Mouse (Mus musculus) thymus, postnatal 14 days (tissue): ENCODE results near the gene Ppp2r5e.
"Not testable (repeated sequence)": the region's sequence is repeated elsewhere in the genome, so short reads cannot be mapped to it uniquely, and the experiment has no call there.

ENCODE experiments used
- DNase-seq: peaks from one replicate; pipeline ENCODE4 v3.0.0; 2021

The Ppp2r5e gene

DNA sequence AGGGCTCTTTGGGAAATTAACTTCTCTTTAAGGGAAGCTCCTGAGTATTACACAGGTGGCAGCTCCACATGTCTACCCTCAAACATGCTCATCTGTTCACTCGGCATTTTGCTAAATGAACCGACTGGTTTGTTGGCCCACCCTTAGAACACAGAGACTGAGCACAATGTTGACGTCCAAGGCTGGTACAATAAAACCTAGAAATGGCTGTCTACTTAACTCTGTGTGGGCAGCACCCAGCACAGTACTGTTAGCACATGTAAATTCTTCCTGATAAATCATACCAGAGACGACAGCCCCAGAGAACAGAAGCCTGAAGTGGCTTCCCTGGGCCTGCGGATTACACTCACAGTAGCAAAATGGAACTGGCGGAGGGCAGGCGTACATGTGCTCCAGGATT lies 59.5 kb downstream of the Ppp2r5e start:
- no peak for DNase-seq

DNA sequence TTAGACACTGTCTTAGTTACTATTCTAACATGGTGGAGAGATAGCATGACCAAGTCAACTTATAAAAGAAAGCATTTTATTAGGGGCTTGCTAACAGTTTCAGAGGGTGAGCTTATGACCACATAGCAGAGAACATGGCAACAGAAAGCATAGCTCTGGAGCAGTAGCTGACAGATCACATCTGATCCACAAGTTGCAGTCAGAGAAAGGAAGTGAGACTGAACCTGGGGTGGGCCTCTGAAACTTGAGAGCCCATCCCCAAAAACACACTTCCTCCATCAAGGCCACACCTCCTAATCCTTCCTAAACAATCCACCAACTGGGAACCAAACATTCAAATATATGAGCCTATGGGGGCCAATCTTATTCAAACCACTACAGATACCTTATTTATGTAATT lies 62.9 kb downstream of the Ppp2r5e start:
- DNase-seq, result no peak

DNA sequence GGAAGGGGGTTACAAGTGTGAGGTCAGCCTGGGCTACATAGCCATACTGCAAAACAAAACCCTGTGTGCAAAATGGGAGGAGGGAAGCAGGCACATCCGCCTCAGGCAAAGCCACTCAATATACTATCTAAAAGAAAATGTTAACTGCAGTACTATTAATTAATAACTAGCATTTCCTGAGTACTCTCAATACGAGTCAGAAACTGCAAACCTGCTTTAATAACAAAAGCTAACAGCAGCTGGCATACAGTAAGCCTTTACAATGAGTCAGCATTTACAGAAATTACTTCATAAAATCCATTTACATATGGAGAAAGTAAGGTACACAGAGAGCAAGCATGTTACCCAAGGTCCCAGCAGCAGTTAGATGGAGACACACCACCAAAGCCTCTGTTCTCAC lies 64.2 kb downstream of the Ppp2r5e start:
- no peak for DNase-seq

DNA sequence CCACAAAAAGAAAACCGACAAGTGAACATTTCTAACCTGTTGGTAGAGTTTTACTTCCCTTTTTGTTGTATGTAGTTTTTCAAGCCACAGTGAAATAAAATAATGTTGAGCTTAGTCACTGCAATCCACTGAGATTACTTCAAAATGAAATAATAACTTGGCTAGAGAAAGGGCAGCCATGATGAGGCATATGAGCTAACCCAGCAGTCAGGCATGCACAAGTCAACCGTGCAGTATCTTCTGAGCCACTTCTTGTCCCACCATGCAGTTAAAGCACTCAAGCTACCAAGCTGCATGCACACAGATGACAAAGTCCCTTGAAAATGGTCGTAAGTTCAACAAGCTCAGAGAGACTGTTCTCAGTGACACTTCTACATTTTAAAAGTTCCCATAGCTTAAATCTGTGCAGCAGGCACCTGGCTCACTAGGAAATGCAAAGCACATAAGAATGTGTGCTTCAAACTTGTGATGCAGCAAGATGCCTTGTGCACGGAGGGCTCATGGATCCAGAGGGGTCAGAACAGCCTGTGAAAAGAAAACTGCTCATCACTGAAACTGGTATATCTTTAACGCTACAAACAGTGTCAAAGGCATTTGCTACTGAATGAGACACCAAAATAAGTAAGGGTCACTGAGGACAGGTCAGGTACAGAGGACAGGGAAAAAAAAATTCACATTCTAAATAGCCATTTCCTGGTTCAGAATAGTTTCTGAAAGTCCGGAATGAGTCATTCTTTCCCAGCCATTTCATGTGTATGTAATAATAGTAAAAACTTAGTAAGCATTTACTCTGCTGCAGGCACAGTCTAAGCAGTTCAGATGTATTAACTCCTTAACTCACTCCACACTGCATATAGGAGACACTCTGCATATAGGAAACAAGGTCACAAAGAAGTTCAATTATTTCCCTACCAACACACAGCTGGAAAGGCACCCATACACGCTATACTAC lies 66.9 kb downstream of the Ppp2r5e start:
- no peak for DNase-seq

DNA sequence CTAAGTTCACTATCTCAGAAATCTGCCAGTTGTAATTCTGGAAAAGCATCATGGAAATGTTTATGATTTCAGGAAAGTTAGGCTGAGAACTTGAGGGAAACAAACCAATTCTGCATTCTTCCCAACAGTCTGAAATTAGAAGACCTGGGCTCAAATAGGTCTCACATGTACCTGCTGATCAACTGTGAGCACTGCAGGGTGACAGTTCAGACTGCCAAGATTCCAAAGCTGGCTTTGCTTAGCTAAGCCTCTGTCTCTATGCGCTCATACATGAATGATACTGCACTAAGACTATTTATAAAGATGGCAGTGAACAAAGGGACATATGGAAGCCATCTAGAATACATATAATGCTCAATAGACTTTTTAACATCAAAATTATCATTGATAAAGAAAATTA lies 67.7 kb downstream of the Ppp2r5e start:
- no peak for DNase-seq

DNA sequence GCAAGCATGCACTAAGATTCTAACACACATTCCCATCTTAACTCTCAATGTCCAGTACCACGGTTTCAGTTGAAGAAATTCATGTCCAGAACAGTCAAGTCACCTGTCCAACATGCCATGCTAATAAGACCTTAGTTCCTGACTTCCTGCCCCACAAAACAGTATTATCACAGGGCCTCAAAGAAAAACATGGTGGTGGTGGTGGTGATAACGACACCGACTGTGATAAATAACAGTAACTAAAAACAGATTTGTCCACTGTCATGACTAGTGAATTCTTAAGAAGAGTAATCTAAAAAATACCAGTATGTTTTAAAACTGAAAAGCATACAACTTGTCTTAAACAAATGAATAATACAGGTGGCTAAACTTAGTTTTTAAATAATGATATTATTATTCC lies 71.8 kb downstream of the Ppp2r5e start:
- no peak for DNase-seq

DNA sequence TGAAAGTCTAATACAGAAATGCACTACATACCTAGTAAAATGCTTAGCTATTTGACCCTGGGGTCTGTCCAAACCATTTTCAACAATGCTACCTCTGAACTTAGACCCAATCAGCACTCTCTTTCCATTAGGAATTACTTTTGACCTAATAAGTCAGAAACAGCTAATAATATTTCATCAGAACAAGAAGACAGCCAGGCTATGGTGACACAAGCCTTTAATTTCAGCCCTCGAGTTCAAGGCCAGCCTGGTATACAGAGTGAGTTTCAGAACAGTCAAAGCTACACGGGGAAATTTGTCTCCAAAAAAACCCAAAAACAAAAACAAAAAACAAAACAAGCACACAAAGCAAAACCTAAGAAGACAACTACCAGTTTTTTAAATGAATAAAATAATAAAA lies 73.1 kb downstream of the Ppp2r5e start:
- DNase-seq, result no peak

DNA sequence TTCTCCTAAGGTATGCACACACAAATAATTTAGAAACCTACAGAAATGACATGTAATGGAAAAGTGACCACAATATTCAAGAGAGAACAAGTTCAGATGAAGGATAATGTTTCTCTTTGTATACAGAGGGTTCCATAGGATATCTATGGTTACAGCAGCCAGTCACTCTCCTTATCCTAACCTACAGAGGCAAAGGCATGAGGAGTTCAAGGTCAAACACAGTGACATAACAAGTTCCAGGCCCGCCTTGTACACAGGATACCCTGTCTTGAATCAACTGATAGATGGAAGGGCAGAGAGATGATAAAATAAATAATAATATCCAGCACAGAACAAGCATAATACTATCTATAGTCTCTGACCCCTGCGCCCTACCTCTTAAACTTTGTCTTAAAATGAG lies 73.7 kb downstream of the Ppp2r5e start:
- DNase-seq, result no peak

DNA sequence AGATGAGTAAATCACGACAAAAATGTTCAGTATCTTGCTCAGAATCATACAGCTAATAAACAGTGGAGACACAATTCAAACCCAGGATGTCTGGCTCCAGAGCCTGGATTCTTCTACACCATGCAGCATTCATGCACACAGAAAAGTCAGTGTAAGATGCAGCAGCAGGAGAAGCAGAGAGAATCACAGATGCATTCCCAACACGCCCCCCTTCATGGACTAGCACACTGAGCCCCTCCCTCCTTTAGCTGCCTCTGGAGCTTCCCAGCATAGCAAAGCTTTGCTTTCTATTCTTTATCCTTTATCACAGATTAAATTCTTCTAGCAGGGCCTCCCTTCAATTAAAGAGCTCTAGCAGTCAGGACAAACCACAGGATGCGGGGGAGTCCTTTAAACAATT lies 75.7 kb downstream of the Ppp2r5e start:
- DNase-seq, result no peak

DNA sequence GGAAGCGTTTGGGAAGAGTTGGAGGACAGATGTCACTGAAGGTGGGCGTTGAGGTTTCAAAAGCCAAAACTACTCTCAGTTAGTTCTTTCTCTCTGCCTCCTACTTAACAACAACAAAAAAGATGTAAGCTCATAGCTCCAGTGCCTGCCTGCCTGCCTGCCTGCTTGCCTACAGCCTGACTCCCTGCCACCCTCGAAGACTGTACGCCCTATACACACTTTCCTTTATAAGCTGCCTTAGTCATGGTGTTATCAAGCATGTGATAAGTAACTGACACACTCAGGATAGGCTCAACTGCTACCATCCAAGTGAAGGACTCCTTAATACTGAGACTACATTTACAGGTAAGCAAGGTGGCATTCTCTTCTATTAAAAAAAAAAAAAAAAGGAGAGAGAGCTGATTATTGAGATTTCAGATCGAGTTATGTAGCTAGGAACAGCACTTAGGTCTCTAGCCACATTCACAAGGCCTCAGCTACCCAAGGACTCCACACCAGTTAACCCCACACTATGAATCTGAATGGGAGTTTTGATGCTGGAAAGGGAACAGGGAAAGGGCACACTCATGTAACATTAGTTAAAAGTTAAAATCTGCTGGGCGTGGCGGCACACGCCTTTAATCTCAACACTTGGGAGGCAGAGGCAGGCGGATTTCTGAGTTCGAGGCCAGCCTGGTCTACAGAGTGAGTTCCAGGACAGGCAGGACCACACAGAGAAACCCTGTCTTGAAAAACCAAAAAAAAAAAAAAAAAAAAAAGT lies 76.7 kb downstream of the Ppp2r5e start:
- no peak for DNase-seq

DNA sequence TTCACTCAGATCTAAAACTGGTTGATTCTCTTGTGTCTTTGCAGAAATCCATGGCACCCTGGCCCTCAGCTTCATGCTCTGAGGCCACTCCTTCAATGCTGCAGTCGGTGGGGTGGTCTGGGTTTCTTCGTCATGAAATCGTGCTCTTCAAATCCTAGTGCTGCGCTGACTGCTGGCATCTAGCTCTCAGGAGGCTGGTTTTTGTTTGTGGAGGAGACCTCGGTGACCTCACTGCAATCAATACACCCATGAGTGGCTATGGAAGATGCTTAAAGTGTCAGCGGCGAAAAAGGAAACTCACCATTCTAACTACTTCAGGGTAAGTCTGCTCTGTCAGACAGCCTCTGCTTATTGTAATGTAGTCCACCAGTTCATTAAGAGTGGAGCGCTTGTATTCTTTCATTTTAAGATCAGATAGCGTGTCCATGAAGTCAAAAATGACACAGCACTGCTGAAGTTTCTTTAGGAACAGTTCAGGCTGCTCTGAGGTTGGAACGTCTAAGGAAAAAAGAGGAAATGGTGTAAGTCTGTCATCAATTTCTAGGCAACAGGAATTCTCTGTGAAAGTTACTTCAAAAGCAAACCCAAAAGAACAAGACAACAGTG lies 80.6 kb downstream of the Ppp2r5e start:
- no peak for DNase-seq

DNA sequence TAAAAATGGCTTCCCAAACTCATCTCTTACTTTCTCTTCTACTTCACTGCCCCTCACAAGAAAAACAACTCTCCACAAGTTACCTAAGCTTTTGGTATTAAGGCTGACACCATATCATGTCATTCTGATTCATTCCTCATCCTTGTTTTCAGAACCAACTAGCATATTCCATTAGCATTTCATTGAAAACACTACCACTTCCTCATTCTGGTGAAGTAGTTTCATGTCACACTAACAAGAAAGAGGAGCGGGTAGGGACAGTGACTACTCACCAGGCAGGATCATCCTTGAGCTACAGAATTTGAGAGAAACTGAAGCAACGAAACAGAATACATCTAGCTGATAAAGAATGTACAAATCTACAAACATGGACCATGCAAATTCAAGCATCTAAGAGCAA lies 84.5 kb downstream of the Ppp2r5e start:
- no peak for DNase-seq

DNA sequence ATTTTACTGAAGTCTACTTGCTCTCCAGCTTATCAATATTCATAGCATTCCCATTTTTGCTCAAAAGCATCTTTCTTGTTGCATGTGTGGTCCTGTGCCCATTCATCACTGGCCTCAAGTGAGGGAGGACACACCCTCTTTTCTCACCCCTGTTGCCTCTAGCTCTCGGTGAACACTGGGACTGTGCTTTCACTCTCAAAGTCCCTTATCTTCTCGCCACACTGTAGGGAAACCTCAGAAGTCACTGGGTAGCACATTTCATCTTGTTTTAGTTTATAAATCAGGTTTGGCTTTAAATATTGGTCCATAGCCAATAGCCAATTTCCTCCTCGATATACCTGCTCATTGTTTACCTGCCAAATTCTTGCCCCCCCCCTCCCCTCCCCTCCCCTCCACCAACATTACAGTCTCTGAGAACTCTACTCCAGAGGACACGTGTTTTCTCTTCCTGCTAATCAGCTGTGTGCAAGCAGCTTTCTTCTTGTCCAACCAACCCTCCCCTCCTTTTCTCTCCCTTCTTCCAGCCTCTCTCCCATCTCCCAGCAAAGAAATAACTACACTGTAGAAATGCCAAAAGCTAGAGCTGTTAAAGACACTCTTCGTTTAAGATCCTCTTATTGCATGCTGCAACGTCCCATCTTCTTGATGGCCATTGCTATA lies 90.9 kb downstream of the Ppp2r5e start:
- DNase-seq, result no peak

DNA sequence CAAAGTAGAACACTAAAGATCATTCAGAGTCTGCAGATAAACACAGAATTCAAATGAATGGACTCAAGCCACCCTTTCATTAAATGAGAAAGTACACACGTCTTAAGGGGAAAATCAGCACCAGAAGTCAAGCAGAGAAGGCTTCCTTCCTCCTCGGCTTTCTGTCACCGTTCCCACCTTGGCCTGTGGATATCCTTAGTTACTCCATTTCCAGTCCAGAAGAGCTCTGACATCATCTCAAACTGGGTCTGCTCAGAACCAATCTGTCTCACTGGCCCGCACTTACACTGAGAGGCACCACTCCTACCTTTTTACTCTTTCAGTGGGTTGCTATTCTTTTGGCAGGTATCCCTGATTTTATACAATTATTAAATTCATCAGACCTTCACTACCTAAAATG lies 93.4 kb downstream of the Ppp2r5e start:
- DNase-seq, result no peak

DNA sequence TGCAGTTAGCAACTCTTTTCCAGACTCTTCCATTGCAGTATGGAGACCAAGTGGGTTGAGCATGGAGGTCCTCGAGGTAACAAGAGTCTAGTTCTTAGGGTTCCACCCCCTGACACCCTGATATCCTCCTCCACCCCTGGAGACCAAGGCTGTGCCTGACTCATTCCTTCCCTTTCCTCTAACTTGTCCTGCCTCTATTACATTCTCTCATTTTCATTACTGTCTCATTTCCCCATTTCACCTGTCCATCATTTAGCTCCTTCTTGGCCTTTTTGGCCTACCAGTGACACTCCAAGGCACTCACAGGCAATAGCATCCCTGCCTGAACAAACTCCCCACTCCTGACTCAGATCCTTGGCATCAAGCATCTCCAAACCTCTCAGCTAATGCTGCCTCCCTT lies 98.3 kb downstream of the Ppp2r5e start:
- no peak for DNase-seq

DNA sequence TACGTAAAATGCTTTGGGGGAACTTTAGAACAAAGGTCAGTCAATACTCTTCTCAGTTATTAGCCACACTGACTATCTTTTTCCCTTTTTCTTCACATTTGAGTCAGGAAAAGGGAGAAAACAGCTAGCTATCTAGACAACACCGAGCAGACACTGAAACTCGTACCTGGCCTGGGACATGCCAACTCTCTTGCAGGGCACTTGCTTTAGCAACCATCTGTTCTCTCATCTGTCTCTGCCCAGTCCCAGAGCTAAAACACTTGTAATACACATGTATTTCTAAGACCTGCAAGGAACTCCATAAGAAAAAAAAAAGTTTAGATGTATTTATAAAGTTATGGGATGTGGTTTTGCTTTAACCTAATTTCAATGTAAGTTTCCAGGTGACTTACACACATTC lies 100.4 kb downstream of the Ppp2r5e start:
- no peak for DNase-seq

DNA sequence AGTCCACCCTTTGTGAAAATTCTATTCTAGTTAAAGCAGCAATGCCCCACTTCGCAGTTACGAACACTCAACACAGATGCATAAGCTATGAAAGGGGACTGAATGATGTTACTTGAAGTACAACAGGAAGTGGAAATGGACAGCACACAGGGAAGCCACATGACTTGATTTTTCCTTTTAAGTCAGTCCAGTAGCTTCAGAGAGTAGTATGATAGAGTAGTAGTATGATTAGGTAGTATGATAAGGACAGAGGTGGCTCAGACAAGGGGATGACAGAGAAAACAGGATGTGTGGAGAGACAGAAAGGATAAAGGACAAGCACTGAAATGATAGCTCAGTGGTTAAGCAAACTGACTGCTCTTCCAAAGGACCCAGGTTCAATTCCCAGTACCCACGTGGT lies 101.4 kb downstream of the Ppp2r5e start:
- no peak for DNase-seq

DNA sequence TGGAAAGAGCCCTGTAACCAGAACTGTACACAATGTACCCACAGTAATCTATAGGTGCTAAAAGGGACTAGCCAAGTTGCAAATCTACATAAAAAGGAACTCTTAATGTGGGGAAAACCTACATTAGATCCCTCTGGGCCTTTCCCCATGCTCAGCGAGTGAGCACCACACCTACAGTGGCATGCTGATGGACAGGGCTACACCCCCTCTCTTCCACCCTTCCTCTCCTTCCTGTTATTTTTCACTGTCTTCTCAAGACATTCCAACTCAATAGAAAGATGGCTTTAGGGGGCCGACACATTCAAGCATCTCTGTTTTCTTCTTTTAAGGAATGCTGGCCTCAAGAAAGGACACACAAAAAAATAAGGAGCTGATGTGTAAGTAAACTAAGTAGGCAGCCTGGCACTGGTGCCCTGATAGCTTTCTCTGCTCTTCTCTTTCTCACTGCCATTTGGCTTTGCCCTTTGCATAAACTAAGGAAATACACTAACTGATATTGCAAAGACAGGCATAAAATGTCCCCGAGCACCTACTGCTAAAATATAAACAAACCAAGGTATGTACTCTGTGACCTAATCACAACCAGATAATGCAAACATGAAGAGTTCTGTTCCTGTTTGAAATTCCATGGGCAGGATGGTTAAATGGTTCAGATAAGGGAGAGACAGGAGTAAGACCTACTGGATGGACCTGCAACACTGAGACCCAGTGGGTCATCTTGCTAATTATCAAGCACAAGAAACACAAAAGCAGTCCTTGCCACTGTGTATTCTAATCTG lies 103.3 kb downstream of the Ppp2r5e start:
- DNase-seq, result no peak

DNA sequence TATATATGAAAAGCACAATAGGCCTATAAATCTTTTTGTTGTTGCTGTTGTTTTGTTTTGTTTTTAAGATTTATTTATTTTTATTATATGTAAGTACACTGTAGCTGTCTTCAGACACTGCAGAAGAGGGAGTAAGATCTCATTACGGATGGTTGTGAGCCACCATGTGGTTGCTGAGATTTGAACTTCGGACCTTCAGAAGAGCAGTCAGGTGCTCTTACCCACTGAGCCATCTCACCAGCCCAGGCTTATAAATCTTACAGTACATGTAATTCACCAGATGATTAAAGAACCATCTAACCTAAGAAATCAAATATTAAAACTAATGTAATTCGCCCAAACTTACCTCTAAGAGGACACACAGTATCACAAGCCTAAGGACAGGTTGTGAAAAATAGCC lies 103.9 kb downstream of the Ppp2r5e start:
- not testable (repeated sequence) for DNase-seq

DNA sequence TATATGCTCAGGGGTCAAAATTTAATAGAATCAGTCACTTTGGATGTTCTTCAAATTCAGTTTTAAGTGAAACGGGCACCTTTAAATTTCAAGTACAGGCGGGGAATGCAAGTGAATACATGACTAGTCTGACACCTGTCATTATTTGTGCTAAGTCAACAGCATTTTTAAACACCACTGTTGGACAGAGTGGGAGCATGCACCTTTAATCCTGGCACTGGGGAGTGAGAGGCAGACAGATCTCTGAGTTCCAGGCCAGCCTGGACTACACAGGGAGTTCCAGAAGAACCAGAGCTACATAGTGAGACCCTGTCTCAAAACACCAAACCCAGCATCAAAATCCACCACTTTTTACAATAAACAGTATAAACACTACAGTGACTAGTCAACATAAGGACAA lies 108.5 kb downstream of the Ppp2r5e start:
- DNase-seq, result no peak

DNA sequence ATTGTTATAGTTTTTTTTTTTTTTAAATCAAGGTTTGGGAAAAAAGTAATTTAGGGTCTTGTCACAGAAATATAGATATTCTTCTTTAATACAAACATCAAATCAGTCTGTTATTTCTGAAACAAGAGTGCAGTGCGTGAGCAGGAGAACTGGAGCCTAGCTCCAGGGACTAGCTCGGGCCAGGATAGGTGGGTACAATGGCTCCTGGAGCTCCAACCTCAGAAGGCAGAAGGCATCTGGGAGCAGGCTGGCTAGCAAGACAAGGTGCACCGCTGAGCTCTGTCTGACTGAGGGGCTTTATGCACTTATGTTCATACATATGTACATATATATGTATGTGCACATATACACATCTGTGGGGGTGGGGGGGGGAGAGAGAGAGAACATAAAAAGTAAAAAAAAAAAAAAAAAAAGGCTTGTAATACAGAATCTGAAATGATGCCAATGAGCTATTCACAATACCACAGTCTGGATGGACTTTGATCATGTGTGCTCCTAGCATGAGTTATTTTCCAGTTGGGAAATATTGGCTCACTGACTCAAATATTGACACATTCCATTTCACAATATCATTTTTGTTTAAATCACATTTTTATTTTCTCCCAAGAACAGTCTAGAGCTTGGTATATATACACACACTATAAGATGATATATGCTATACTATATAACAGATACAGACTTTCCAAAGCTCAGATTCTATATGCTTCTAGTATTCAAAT lies 109.3 kb downstream of the Ppp2r5e start:
- DNase-seq, result no peak

DNA sequence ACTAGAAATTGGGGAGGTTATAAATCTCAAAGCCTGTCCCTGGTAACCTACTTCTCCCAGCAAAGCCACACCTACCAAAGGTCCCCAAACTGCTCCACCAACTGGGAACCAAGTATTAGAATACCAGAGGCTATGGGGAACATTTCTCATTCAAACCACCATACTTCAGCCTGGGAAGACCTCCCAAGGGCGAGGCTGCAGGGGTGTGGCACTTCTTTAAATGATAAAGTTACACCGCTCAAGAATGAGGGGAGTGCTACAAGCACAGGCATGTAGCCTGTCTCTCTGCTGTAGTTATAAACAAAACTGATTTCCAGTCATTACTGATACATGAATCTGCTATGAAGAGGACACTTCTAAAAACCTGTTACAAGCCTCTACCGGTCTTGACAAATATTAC lies 113.3 kb downstream of the Ppp2r5e start:
- no peak for DNase-seq
